Mouse (Mus musculus): Measurements from ENCODE around the gene H2-Q7. TPM values are rescaled to one million over a fixed set of nuclear protein-coding genes. Genes with fewer than 3 reads are reported as not detected.

H2-Q7 gene
- total RNA-seq, 4 experiments from 2014 or later, result 0.94 to 1.6 (median 1.2) TPM

Other genes with a start within 250 kb of the H2-Q7 start
- gene Ltb, start 244.7 kb upstream of the H2-Q7 start, total RNA-seq (2022), result not detected
- gene Tnf, start 237.1 kb upstream of the H2-Q7 start, total RNA-seq (2022), result under 1 TPM in 1 of 4 experiments, not detected in 3; 0.31 TPM
- gene Lta, start 233.8 kb upstream of the H2-Q7 start, total RNA-seq (2022), result under 1 TPM; 0.53 to 0.76 (median 0.65) TPM
- gene Gm16181, start 218.3 kb upstream of the H2-Q7 start, total RNA-seq (2022), result not detected
- gene Atp6v1g2, start 205.5 kb upstream of the H2-Q7 start, total RNA-seq (2022), result 1 to 10 TPM; 1.3 to 2.3 (median 1.9) TPM
- gene Nfkbil1, start 203.4 kb upstream of the H2-Q7 start, total RNA-seq (2022), result 1 to 10 TPM; 6.3 to 8.6 (median 8.0) TPM
- gene Ddx39b, start 197.4 kb upstream of the H2-Q7 start, total RNA-seq (2022), result 10 to 100 TPM; 77.1 to 93.9 (median 81.7) TPM
- gene H2-D1, start 176.4 kb upstream of the H2-Q7 start, total RNA-seq (2022), result 10 to 100 TPM; 31.3 to 52.9 (median 41.7) TPM
- gene H2-Q1, start 118.8 kb upstream of the H2-Q7 start, total RNA-seq (2022), result under 1 TPM in 3 of 4 experiments, not detected in 1; 0.17 to 0.65 (median 0.21) TPM
- gene H2-Q2, start 96.9 kb upstream of the H2-Q7 start, total RNA-seq (2022), result under 1 TPM; 0.38 to 0.90 (median 0.45) TPM
- 1 to 10 TPM; 3.2 to 5.2 (median 4.0) TPM for gene H2-Q4, start 59.5 kb upstream of the H2-Q7 start, total RNA-seq (2022)
- gene H2-Q6, start 14.3 kb upstream of the H2-Q7 start, total RNA-seq (2022), result 1 to 10 TPM in 1 of 4 experiments, under 1 TPM in 3; 0.68 to 1.1 (median 0.87) TPM
- gene H2-Q10, start 30.9 kb downstream of the H2-Q7 start, total RNA-seq (2022), result under 1 TPM in 3 of 4 experiments, not detected in 1; 0.07 to 0.78 (median 0.29) TPM
- not detected for gene Pou5f1, start 66.9 kb downstream of the H2-Q7 start, total RNA-seq (2022)
- under 1 TPM; 0.32 to 0.67 (median 0.51) TPM for gene Tcf19, start 77.7 kb downstream of the H2-Q7 start, total RNA-seq (2022)
- gene Cchcr1, start 77.9 kb downstream of the H2-Q7 start, total RNA-seq (2022), result 1 to 10 TPM in 3 of 4 experiments, under 1 TPM in 1; 0.82 to 1.3 (median 1.1) TPM
- not detected for gene Psors1c2, start 94.0 kb downstream of the H2-Q7 start, total RNA-seq (2022)
- gene Cdsn, start 113.0 kb downstream of the H2-Q7 start, total RNA-seq (2022), result 1 to 10 TPM in 1 of 4 experiments, under 1 TPM in 1, not detected in 2; 0.29 to 1.1 TPM
- gene 2300002M23Rik, start 128.3 kb downstream of the H2-Q7 start, total RNA-seq (2022), result not detected
- gene Sfta2, start 162.4 kb downstream of the H2-Q7 start, total RNA-seq (2022), result not detected
- not detected for gene Gm9573, start 187.5 kb downstream of the H2-Q7 start, total RNA-seq (2022)
- not detected for gene Mucl3, start 204.5 kb downstream of the H2-Q7 start, total RNA-seq (2022)
- 10 to 100 TPM in 2 of 4 experiments, 1 to 10 TPM in 2; 9.0 to 15.4 (median 10.3) TPM for gene Vars2, start 228.4 kb downstream of the H2-Q7 start, total RNA-seq (2022)
- 10 to 100 TPM; 16.0 to 21.6 (median 17.9) TPM for gene Gtf2h4, start 234.6 kb downstream of the H2-Q7 start, total RNA-seq (2022)